Mouse (Mus musculus): ENCODE data around the gene Kcnb1.

DNA sequence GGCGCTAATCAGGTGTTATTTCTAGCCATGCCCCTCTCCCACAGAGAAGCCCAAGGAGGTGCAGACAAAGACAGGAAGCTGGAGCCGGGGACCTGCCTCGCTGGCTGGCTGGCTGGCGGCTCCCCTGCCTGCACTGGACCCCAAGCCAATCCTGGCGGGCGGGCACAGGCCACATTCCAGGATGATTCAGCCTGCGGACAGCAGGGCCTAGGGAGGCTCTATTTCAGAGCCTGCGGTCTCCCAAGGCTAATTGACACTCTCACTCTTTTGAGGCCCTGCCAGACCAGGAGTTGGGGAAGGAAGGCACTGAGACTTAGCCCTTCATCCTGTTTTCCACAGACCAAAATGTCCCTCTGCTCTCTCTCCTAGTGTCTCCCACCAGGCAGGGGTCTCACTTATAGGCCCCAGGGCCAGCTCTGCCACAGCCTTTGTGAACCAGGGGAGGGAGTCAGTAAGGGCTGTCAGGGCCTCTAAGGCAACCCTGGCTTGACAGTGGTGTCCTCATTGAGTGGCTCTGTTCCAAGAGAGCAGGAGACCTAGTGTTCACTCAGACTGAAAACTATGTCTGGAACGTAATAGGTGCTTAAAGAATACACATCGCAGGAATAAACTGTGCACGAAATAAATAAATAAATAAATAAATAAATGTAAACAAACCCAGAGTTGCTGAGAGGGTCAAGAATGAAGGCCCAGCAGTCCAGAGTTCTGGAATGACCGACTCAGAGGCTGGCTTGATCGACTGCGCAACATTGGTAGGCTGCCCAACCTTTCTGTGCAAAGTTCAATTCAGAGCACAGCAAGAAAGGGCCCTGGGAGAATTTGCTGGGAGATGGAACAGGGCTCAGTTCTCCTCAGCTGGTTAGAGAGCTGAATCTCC lies 42.4 kb upstream of the Kcnb1 start:
- TF ChIP-seq EP300 (IDR thresholded peaks at IDR 0.05; ENCODE audit: low read depth) (no peak), CTCF (IDR thresholded peaks at IDR 0.05; ENCODE audit: low read depth) (no peak)
